Mouse (Mus musculus): ENCODE results near the gene Lrsam1. TPM values are rescaled to one million over a fixed set of nuclear protein-coding genes. Genes with fewer than 3 reads are reported as not detected.

Lrsam1 gene
- polyA plus RNA-seq, 1 experiment from 2014 or later: 7.8 TPM

DNA sequence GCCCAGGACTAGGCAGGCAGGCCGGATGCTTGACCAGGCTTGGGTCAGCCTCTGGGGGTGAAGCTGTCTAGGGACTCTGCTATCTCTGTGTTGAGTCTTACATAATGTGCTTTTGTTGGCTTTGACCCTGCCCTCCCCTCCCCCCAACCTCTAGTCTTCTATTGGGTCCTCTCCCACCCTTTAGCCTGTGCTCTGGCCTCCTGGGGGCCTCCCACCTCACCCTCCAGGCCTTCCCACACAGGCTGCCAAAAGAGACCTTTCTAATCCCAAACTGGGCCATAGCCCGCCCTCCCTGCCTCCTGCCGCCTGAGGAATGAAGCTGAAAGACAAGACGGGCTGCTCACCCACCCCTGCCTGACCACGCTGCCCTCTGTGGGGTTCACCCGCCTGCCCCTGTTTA, 80.4 kb downstream of the Lrsam1 start:
- Histone ChIP-seq H3K27me3 (ENCODE audit: control insufficient read depth, insufficient read depth, low read length) (no peaks in the 10 kb centered on the region), H3K4me3 (ENCODE audit: low read depth, low read length) (no peak overlapping the region), H3K36me3 (ENCODE audit: control insufficient read depth, insufficient read depth, low read length) (no peaks in the 10 kb centered on the region; the same call in 1 of the 2 replicates), H3K9me3 (ENCODE audit: control insufficient read depth, low read depth, low read length) (no peaks in the 10 kb centered on the region), H3K4me2 (replicated peaks; ENCODE audit: low read depth, low read length) (peak overlapping the region; percentile 25), H3K4me1 (ENCODE audit: control insufficient read depth, insufficient read depth, low read length) (peaks cover 74% of the 10 kb centered on the region), H3K9ac (replicated peaks; ENCODE audit: low read depth, low read length) (no peak overlapping the region), H3K27ac (ENCODE audit: low read length) (peak overlapping the region; percentile 87)
- no peak for ATAC-seq (ENCODE audit: insufficient number of reproducible peaks, insufficient read depth, low FRiP score, low read depth)
- whole genome bisulfite sequencing: 39% methylated on average over 6 of the region's 6 CpGs

- Histone ChIP-seq H3K9me3 (ENCODE audit: control insufficient read depth, low read depth, low read length) (no peaks in the 10 kb centered on the region), H3K36me3 (ENCODE audit: control insufficient read depth, insufficient read depth, low read length) (no peaks in the 10 kb centered on the region), H3K27me3 (ENCODE audit: control insufficient read depth, insufficient read depth, low read length) (no peaks in the 10 kb centered on the region), H3K9ac (replicated peaks; ENCODE audit: low read depth, low read length) (no peak overlapping the region), H3K4me3 (ENCODE audit: low read depth, low read length) (no peak overlapping the region; the same call in 1 of the 2 replicates), H3K4me1 (ENCODE audit: control insufficient read depth, insufficient read depth, low read length) (peaks cover 73% of the 10 kb centered on the region), H3K4me2 (replicated peaks; ENCODE audit: low read depth, low read length) (peak overlapping the region; percentile 89; the same call in 1 of the 2 replicates), H3K27ac (ENCODE audit: low read length) (0 out of 2 replicates have a peak overlapping the region, but pooled peaks have one; percentile 72)
- ATAC-seq (ENCODE audit: insufficient number of reproducible peaks, insufficient read depth, low FRiP score, low read depth): no peak
- WGBS: 78% methylated on average over 5 of the region's 5 CpGs
These were observed 81.8 kb downstream of the Lrsam1 start for GRCm38 (mm10) chr2:32879593-32879992.

DNA sequence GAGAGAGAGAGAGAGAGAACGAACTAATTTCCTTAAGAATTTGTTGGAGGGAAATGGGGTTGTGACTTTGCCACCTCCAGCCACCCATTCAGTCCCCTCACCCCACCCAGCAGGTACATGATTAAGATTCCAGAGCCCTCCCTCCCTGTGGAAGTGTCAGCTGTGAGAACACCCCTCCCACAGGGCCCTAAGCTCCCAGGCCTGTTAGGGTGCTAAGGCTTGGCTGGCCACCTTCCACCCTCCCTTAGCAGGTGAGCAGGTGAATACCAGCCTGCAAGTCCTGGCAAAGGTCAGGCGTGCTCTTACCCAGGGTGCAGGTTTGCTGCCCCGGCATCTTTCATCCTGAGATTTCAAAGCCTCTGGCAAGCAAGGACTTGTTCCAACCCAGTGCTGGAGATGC, 83.0 kb downstream of the Lrsam1 start:
- Histone ChIP-seq H3K27ac (ENCODE audit: low read length) (peak overlapping the region; percentile 66; the same call in 1 of the 2 replicates), H3K27me3 (ENCODE audit: control insufficient read depth, insufficient read depth, low read length) (no peaks in the 10 kb centered on the region), H3K4me2 (replicated peaks; ENCODE audit: low read depth, low read length) (peak overlapping the region; percentile 89), H3K9me3 (ENCODE audit: control insufficient read depth, low read depth, low read length) (no peaks in the 10 kb centered on the region), H3K9ac (replicated peaks; ENCODE audit: low read depth, low read length) (no peak overlapping the region), H3K4me1 (ENCODE audit: control insufficient read depth, insufficient read depth, low read length) (peaks cover 64% of the 10 kb centered on the region), H3K4me3 (ENCODE audit: low read depth, low read length) (peak overlapping the region; percentile 78), H3K36me3 (ENCODE audit: control insufficient read depth, insufficient read depth, low read length) (no peaks in the 10 kb centered on the region)
- 59% methylated on average over 3 of the region's 3 CpGs for WGBS
- ATAC-seq (ENCODE audit: insufficient number of reproducible peaks, insufficient read depth, low FRiP score, low read depth): no peak

- Histone ChIP-seq H3K4me2 (replicated peaks; ENCODE audit: low read depth, low read length) (peak overlapping the region; percentile 89), H3K27me3 (ENCODE audit: control insufficient read depth, insufficient read depth, low read length) (no peaks in the 10 kb centered on the region), H3K4me3 (ENCODE audit: low read depth, low read length) (peak overlapping the region; percentile 78), H3K9me3 (ENCODE audit: control insufficient read depth, low read depth, low read length) (no peaks in the 10 kb centered on the region), H3K27ac (ENCODE audit: low read length) (peak overlapping the region; percentile 66; the same call in 1 of the 2 replicates), H3K9ac (replicated peaks; ENCODE audit: low read depth, low read length) (peak overlapping the region; percentile 83), H3K4me1 (ENCODE audit: control insufficient read depth, insufficient read depth, low read length) (peaks cover 62% of the 10 kb centered on the region), H3K36me3 (ENCODE audit: control insufficient read depth, insufficient read depth, low read length) (no peaks in the 10 kb centered on the region)
- 40% methylated on average over 6 of the region's 6 CpGs for WGBS
- no peak for ATAC-seq (ENCODE audit: insufficient number of reproducible peaks, insufficient read depth, low FRiP score, low read depth)
These were observed 83.5 kb downstream of the Lrsam1 start for GRCm38 (mm10) chr2:32877761-32878393.

DNA sequence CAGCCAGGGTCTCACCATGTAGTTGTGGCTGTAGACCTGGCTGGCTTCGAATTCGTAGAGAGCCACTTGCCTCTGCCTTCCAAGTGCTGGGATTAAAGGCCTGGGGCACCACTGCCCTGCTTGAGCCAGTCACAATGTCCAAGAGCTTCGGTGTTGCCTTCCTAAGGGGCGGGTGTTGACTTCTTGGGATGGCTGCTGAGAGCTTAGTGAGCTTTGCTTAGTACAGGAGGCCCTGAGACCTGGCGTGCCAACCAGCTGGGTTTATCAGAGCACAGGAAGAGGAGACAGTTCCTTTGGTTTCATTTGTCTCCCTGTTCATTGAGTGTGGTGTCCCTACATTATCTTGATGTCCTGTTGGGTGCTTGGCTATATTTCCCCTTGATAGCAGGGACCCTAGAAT, 84.1 kb downstream of the Lrsam1 start:
- Histone ChIP-seq H3K4me1 (ENCODE audit: control insufficient read depth, insufficient read depth, low read length) (peaks cover 57% of the 10 kb centered on the region), H3K9me3 (ENCODE audit: control insufficient read depth, low read depth, low read length) (no peaks in the 10 kb centered on the region), H3K27me3 (ENCODE audit: control insufficient read depth, insufficient read depth, low read length) (no peaks in the 10 kb centered on the region), H3K4me2 (replicated peaks; ENCODE audit: low read depth, low read length) (peak overlapping the region; percentile 89), H3K4me3 (ENCODE audit: low read depth, low read length) (peak overlapping the region; percentile 78), H3K27ac (ENCODE audit: low read length) (peak overlapping the region; percentile 66; the same call in 1 of the 2 replicates), H3K36me3 (ENCODE audit: control insufficient read depth, insufficient read depth, low read length) (no peaks in the 10 kb centered on the region), H3K9ac (replicated peaks; ENCODE audit: low read depth, low read length) (peak overlapping the region; percentile 83)
- no peak for ATAC-seq (ENCODE audit: insufficient number of reproducible peaks, insufficient read depth, low FRiP score, low read depth)
- WGBS: 33% methylated on average over 5 of the region's 5 CpGs

- Histone ChIP-seq H3K4me2 (replicated peaks; ENCODE audit: low read depth, low read length) (peak overlapping the region; percentile 89), H3K27ac (ENCODE audit: low read length) (peak overlapping the region; percentile 66), H3K9ac (replicated peaks; ENCODE audit: low read depth, low read length) (peak overlapping the region; percentile 83), H3K4me1 (ENCODE audit: control insufficient read depth, insufficient read depth, low read length) (peaks cover 51% of the 10 kb centered on the region), H3K36me3 (ENCODE audit: control insufficient read depth, insufficient read depth, low read length) (no peaks in the 10 kb centered on the region), H3K4me3 (ENCODE audit: low read depth, low read length) (peak overlapping the region; percentile 78), H3K27me3 (ENCODE audit: control insufficient read depth, insufficient read depth, low read length) (no peaks in the 10 kb centered on the region), H3K9me3 (ENCODE audit: control insufficient read depth, low read depth, low read length) (no peaks in the 10 kb centered on the region)
- 3% methylated on average over 20 of the region's 20 CpGs for WGBS
- ATAC-seq (ENCODE audit: insufficient number of reproducible peaks, insufficient read depth, low FRiP score, low read depth): no peak
These were observed 84.7 kb downstream of the Lrsam1 start for GRCm38 (mm10) chr2:32876490-32877302.

DNA sequence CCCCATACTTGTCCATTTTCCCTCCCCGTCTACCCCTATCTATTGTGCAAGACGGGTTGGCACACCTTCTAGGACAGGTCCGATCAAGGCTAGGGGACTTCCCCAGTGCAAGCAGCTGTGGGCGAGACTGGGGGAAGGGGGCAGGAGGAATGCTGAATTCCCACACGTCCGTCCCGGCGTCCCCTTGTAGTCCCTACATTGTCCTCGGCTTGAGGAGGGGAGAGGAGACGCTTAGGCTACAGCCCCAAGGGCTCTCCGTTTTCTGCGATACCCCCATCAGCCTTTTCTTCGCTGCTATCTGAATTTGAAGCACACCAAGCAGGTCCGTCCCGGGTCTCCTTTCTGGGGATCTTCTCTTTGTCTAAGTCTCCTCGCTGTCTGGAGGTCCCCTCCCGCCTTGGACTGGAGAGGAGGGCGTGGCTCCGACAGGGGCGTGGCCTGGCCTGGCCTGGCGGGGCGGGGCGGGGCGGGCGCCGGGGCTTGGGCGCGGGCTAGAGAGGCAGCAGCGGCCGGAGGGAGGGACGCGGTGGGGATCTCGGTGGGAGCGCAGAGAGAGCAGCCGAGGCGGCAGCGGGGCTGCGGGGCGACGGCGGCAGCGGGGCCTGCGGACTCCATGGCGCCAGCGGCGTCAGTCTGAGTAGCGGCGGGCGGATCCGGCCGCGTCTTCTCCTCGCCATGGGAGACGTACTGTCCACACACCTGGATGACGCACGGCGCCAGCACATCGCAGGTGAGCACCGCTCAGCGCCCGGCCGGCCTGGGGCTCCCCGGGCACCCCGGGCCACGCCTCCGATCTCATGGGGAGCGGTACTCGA, 85.5 kb downstream of the Lrsam1 start, which contains the start of gene Fam129b:
TSS of gene Fam129b (plus strand) at position 440 of the 815 bp plus-strand sequence.
- no peaks in the 10 kb centered on the region for H3K27me3 ChIP-seq (ENCODE audit: control insufficient read depth, insufficient read depth, low read length)
- H3K9ac ChIP-seq (replicated peaks; ENCODE audit: low read depth, low read length): peak within 1 kb of the TSS; percentile 83
- peak within 1 kb of the TSS; percentile 89 for H3K4me2 ChIP-seq (replicated peaks; ENCODE audit: low read depth, low read length)
- peak; percentile 85 for ATAC-seq (ENCODE audit: insufficient number of reproducible peaks, insufficient read depth, low FRiP score, low read depth)
- no peaks in the 10 kb centered on the region for H3K36me3 ChIP-seq (ENCODE audit: control insufficient read depth, insufficient read depth, low read length)
- peak within 1 kb of the TSS; percentile 78 for H3K4me3 ChIP-seq (ENCODE audit: low read depth, low read length)
- WGBS: under 1% methylated on average over 68 of the region's 68 CpGs
- H3K27ac ChIP-seq (ENCODE audit: low read length): peak within 1 kb of the TSS; percentile 88
- no peaks in the 10 kb centered on the region for H3K9me3 ChIP-seq (ENCODE audit: control insufficient read depth, low read depth, low read length)
- peaks cover 43% of the 10 kb centered on the region for H3K4me1 ChIP-seq (ENCODE audit: control insufficient read depth, insufficient read depth, low read length)

Data from stomach, embryonic 14.5 days (tissue).